Mouse (Mus musculus) thymus, adult 18-20 months (tissue): ENCODE data around the gene Gm5141.
"Not testable (repeated sequence)": the region's sequence is repeated elsewhere in the genome, so short reads cannot be mapped to it uniquely, and the experiment has no call there.

Source experiments
- DNase-seq, 2 experiments: peaks; one replicate each; pipeline ENCODE4 v3.0.0; 2022; ENCODE audit warnings: mixed read lengths in 2 of 2

Gene Gm5141

GRCm38 (mm10) chr13:62785199-62786134 is at the start of gene Gm5141:
Gene Gm5141, minus strand, starts transcription at chr13:62785808.
- peak; percentile 9 to 35 for DNase-seq

DNA sequence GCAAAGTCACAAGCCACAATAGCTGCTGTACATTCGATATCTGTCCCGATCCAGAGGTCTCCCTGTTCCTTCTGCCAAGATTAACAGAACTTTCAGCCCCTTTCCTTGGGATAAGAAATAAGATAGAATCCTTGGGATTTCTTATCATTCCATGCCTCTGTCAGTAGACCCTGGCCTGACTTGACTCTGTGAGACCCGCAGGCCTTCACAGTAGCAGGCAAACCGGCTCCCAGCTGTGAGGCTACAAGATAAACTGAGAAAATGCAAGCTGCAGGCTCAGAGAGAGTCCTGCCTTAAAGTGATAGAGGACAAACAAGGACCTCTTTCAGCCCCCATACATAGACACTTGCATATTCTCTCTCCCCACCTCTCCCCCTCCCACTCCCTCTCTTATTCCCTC is 47.7 kb upstream of the Gm5141 start:
- no peak for DNase-seq

GRCm38 (mm10) chr13:62832239-62832638 is 46.6 kb upstream of the Gm5141 start:
- DNase-seq = no peak

DNA sequence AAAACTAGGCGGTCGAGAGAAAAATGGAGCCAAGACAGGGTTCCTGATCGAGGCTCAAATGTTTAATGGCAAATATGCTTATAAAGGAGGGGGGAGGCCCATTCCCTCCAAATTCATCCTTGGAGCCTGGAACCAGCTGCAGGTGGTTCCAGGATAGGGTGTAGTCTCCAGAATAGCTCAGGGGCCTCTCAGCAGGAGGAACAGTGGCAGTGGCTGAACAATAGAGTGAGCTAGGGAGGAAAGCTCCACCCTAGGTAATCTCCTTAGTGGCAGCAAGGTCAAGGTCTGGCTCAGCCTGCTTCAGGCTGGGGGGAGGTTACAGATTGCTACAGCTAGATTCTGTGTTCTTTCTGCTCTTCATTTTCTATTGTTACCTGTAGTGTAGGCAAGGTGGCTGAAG is 30.1 kb upstream of the Gm5141 start:
- not testable (repeated sequence) for DNase-seq

GRCm38 (mm10) chr13:62812713-62813112 is 27.1 kb upstream of the Gm5141 start:
- no peak for DNase-seq

- not testable (repeated sequence) for DNase-seq
These were observed 22.4 kb upstream of the Gm5141 start for GRCm38 (mm10) chr13:62807981-62808380.

DNA sequence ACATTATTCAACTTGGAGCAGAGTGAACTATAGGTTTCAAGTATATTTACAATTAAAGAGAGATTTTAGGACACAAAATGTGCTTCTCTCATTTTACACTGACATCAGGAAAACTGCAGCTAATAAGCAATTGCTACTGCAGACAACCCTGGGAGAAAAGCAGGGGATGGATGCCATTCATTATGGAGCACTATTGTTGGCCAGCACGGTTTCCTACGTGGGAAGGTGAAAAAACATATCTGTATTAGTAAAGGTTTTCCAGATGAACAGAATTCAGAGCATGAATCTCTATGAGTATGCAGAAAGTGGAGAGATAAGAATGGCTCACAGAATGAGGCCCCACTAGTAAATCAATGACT is 506 bp upstream of the Gm5141 start:
- not testable (repeated sequence) for DNase-seq

DNA sequence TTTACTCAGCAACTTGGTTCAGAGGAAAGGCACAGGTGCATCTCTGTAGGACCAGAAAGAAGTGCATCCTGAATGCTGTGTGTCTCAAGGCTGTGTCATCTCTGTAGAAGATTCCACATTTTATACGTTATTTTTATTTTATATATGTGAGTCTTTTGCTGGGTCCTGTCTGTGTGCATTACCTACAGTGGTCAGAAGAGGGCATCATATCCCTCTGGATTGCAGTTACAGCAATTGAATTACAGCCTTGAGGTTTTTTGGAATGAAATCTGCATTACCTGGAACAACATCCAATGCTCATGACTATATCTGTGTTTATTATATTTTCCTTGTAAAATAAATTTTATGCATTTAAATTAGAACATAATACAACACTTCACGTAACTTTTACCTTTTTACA is 21.8 kb downstream of the Gm5141 start:
- DNase-seq = not testable (repeated sequence)

DNA sequence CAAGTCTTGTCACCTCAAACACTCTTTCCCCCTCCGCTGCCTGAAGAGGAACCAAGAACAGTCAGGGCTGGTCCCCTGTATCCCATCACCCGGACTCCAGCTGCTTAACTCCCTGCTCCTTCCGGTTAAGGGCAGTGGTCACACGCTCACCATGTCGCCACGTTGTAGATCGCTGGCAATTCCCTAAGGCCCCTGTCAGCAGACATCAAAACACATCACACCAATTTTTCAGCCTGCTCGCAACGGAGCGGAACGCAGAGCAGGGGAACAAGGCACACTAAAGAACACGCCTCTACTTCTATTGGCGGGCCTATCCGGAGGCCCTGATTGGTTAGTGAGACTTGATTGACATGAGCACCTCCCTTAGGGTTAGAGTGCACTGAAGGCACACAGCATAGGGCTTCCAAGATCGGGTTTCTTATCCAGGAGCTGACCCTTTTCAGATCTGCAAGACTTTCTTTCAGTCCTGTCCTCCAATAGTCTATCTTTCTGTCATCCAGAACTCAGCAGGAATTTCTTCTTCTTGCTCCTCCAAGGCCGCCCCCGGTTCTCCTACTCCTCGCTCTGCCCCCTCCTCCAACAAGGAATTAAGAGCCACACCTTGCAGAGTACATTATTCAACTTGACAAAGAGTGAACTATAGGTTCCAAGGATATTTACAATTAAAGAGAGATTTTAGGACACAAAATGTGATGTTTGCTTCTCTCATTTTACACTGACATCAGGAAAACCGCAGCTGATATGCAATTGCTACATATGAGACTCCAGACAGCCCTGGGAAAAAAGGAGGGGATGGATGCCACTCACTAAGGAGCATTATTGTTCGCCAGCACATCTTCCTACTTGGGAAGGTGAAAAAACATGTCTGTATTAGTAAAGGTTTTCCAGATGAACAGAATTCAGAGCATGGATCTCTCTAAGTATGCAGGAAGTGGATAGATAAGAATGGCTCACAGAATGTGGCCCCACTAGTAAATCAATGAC is 24.9 kb downstream of the Gm5141 start, which contains the start of gene Platr25:
TSS of gene Platr25 (minus strand) at position 278 of the 984 bp plus-strand sequence.
- DNase-seq = peak; percentile 41 to 68

DNA sequence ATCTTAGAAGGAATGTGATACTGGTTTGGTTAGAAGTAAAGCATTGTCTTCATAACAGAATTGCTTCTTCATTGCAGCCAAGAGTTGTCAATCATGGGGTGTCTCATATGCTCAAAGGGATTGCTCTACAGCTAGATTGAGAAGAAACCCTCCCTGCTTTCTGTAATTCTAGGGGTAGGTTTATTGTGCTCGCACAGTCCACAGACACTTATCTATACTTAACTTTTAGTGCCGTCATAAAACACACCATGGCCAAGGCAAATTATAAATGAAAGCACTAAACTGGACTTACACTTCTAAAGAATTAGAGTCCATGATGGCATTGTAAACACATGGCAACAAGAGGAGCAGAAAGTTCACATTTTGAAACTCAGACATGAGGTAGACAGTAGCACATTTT is 52.3 kb downstream of the Gm5141 start:
- DNase-seq = no peak
